Mouse (Mus musculus) v-Abl transformed pro-B cells (cell line): ENCODE measurements around the gene Kcnma1.

Experiments
- in situ Hi-C, 2 experiments: fragments of 400-800 bp; cut with MboI; formaldehyde crosslinking; loops; one replicate each; pipeline ENCODE4 v1.15.1; 2025; ENCODE audit not compliant: unreplicated experiment in 2 of 2

The Kcnma1 gene

GRCm38 (mm10) chr14:23493750-23494495 lies 520.4 kb downstream of the Kcnma1 start:
- in situ Hi-C loops: no loop called here

- in situ Hi-C loops: no loop called here
Measured at GRCm38 (mm10) chr14:23492581-23493360, 521.5 kb downstream of the Kcnma1 start.

- in situ Hi-C loops: no loop called here
Measured at GRCm38 (mm10) chr14:23491359-23491758, 522.9 kb downstream of the Kcnma1 start.

GRCm38 (mm10) chr14:23486687-23487086 lies 527.6 kb downstream of the Kcnma1 start:
- in situ Hi-C loops: no loop called here

- in situ Hi-C loops: no loop called here
Measured at GRCm38 (mm10) chr14:23485802-23486500, 528.3 kb downstream of the Kcnma1 start.

GRCm38 (mm10) chr14:23475129-23475528 lies 539.2 kb downstream of the Kcnma1 start:
- in situ Hi-C loops: no loop called here

- in situ Hi-C loops: no loop called here
Measured at GRCm38 (mm10) chr14:23470071-23470470, 544.2 kb downstream of the Kcnma1 start.

GRCm38 (mm10) chr14:23465135-23465534 lies 549.2 kb downstream of the Kcnma1 start:
- in situ Hi-C loops: no loop called here

- in situ Hi-C loops: no loop called here
Measured at GRCm38 (mm10) chr14:23458560-23458959, 555.7 kb downstream of the Kcnma1 start.

- in situ Hi-C loops: no loop called here
Measured at GRCm38 (mm10) chr14:23451681-23452080, 562.6 kb downstream of the Kcnma1 start.

- in situ Hi-C loops: no loop called here
Measured at GRCm38 (mm10) chr14:23437467-23437866, 576.8 kb downstream of the Kcnma1 start.

GRCm38 (mm10) chr14:23435861-23436260 lies 578.4 kb downstream of the Kcnma1 start:
- in situ Hi-C loops: no loop called here

- in situ Hi-C loops: no loop called here
Measured at GRCm38 (mm10) chr14:23430006-23430405, 584.3 kb downstream of the Kcnma1 start.

- in situ Hi-C loops: no loop called here
Measured at GRCm38 (mm10) chr14:23429043-23429442, 585.2 kb downstream of the Kcnma1 start.

GRCm38 (mm10) chr14:23422481-23423040 lies 591.7 kb downstream of the Kcnma1 start:
- in situ Hi-C loops: no loop called here

GRCm38 (mm10) chr14:23418955-23419354 lies 595.3 kb downstream of the Kcnma1 start:
- in situ Hi-C loops: no loop called here

- in situ Hi-C loops: no loop called here
Measured at GRCm38 (mm10) chr14:23407051-23407450, 607.2 kb downstream of the Kcnma1 start.

GRCm38 (mm10) chr14:23400777-23401469 lies 613.4 kb downstream of the Kcnma1 start:
- in situ Hi-C loops: no loop called here

GRCm38 (mm10) chr14:23397642-23398041 lies 616.6 kb downstream of the Kcnma1 start:
- in situ Hi-C loops: no loop called here

- in situ Hi-C loops: no loop called here
Measured at GRCm38 (mm10) chr14:23391566-23391965, 622.7 kb downstream of the Kcnma1 start.
